Mouse (Mus musculus) CH12.LX (cell line): ENCODE results near the gene Aaed1. TPM values are rescaled to one million over a fixed set of nuclear protein-coding genes. Genes with fewer than 3 reads are reported as not detected.

Experiments
- DNase-seq: peaks from one replicate; pipeline ENCODE4 v3.0.0-alpha.2; 2013; ENCODE audit errors: extremely low read depth
- H3K27ac ChIP-seq: 2 replicates; pipeline ENCODE4 v1.5.1; 2012; ENCODE audit warnings: low read depth, mild to moderate bottlenecking, control low read depth, moderate library complexity; ENCODE audit not compliant: insufficient read depth
- H3K27me3 ChIP-seq: replicated peaks from 2 replicates; pipeline ENCODE3; 2012; ENCODE audit warnings: inconsistent platforms
- H3K36me3 ChIP-seq, 2 experiments: replicated peaks in 1 of 2; 2 replicates each; pipeline versions ENCODE3 to v1.6.1; 2012; ENCODE audit warnings: inconsistent platforms in 1 of 2, low read length in 1 of 2, mild to moderate bottlenecking in 1 of 2, mixed read lengths in 1 of 2, moderate library complexity in 1 of 2; ENCODE audit not compliant: control insufficient read depth in 1 of 2, insufficient read depth in 1 of 2
- H3K4me1 ChIP-seq, 2 experiments: 2 replicates each; pipeline ENCODE4 v1.6.1; 2012; ENCODE audit warnings: inconsistent platforms in 1 of 2, moderate library complexity in 1 of 2; ENCODE audit not compliant: insufficient read depth in 2 of 2, control insufficient read depth in 1 of 2
- H3K4me2 ChIP-seq: 2 replicates; pipeline ENCODE4 v1.6.1; 2012; ENCODE audit warnings: low read depth, mild to moderate bottlenecking, control low read depth; ENCODE audit not compliant: poor library complexity, insufficient read depth, severe bottlenecking
- H3K4me3 ChIP-seq, 3 experiments: fragments of 150-350 bp in 1 of 3; sonication (generic) in 1 of 3; replicated peaks in 1 of 3; 2 replicates each; pipeline versions ENCODE3 to v1.5.1; 2011 to 2012; ENCODE audit warnings: low read depth in 2 of 3, low read length in 2 of 3, mild to moderate bottlenecking in 2 of 3, moderate library complexity in 2 of 3, control low read depth in 1 of 3, improper control_type of control experiment in 1 of 3, inconsistent platforms in 1 of 3, mixed read lengths in 1 of 3; ENCODE audit not compliant: poor library complexity in 1 of 3
- H3K79me2 ChIP-seq: replicated peaks from 2 replicates; pipeline ENCODE4 v1.6.1; 2012; ENCODE audit warnings: mild to moderate bottlenecking, moderate library complexity; ENCODE audit not compliant: control insufficient read depth, poor library complexity, insufficient read depth, severe bottlenecking; ENCODE audit errors: extremely low read depth
- H3K9ac ChIP-seq: 2 replicates; pipeline ENCODE4 v1.6.1; 2012; ENCODE audit warnings: low read depth, mild to moderate bottlenecking, control low read depth, moderate library complexity; ENCODE audit not compliant: insufficient read depth
- H3K9me3 ChIP-seq: replicated peaks from 2 replicates; pipeline ENCODE3; 2012; ENCODE audit warnings: low read length, inconsistent platforms, mixed read lengths
- BHLHE40 ChIP-seq: IDR thresholded peaks from 2 replicates; pipeline ENCODE4 v1.6.1; 2011; ENCODE audit warnings: mild to moderate bottlenecking, low read depth, low read length, improper control_type of control experiment
- CHD1 ChIP-seq: IDR thresholded peaks from 2 replicates; pipeline ENCODE4 v1.6.1; 2012; ENCODE audit warnings: low read depth, low read length, improper control_type of control experiment, inconsistent platforms
- GABPA ChIP-seq: IDR thresholded peaks from 2 replicates; pipeline ENCODE4 v1.6.1; 2012; ENCODE audit warnings: low read depth, low read length, improper control_type of control experiment, inconsistent platforms; ENCODE audit not compliant: insufficient replicate concordance
- IRF4 ChIP-seq: IDR thresholded peaks from 2 replicates; pipeline ENCODE4 v1.6.1; 2014; ENCODE audit warnings: low read depth, mild to moderate bottlenecking, inconsistent platforms, low read length, improper control_type of control experiment
- JUN ChIP-seq: IDR thresholded peaks from 2 replicates; pipeline ENCODE4 v1.6.1; 2011; ENCODE audit warnings: low read depth, mild to moderate bottlenecking, low read length, improper control_type of control experiment, moderate library complexity; ENCODE audit not compliant: insufficient read depth
- JUND ChIP-seq: conservative IDR thresholded peaks from 2 replicates; pipeline ENCODE4 v1.6.1; 2011; ENCODE audit warnings: low read depth, low read length, improper control_type of control experiment
- KAT2A ChIP-seq: IDR thresholded peaks from 2 replicates; pipeline ENCODE4 v1.6.1; 2012; ENCODE audit warnings: low read length, improper control_type of control experiment, inconsistent platforms; ENCODE audit not compliant: insufficient replicate concordance
- MAFK ChIP-seq: IDR thresholded peaks from 2 replicates; pipeline ENCODE4 v1.6.1; 2011; ENCODE audit warnings: low read length, improper control_type of control experiment; ENCODE audit not compliant: insufficient replicate concordance
- MAX ChIP-seq: IDR thresholded peaks from 2 replicates; pipeline ENCODE4 v1.6.1; 2011; ENCODE audit warnings: low read length, improper control_type of control experiment
- MAZ ChIP-seq: IDR thresholded peaks from 2 replicates; pipeline ENCODE4 v1.6.1; 2012; ENCODE audit warnings: low read depth, mild to moderate bottlenecking, inconsistent platforms, low read length, improper control_type of control experiment, moderate library complexity
- MEF2A ChIP-seq: IDR thresholded peaks from 2 replicates; pipeline ENCODE4 v1.6.1; 2014; ENCODE audit warnings: low read depth, mild to moderate bottlenecking, inconsistent platforms, low read length, improper control_type of control experiment, borderline replicate concordance
- MYC ChIP-seq: IDR thresholded peaks from 2 replicates; pipeline ENCODE4 v1.6.1; 2011; ENCODE audit warnings: low read depth, mild to moderate bottlenecking, improper control_type of control experiment, low read length
- NELFE ChIP-seq: IDR thresholded peaks from 2 replicates; pipeline ENCODE4 v1.6.1; 2011; ENCODE audit warnings: low read depth, low read length, improper control_type of control experiment
- NRF1 ChIP-seq: IDR thresholded peaks from 2 replicates; pipeline ENCODE4 v1.6.1; 2014; ENCODE audit warnings: low read depth, mild to moderate bottlenecking, inconsistent platforms, low read length, improper control_type of control experiment, moderate library complexity
- POLR2A ChIP-seq: IDR thresholded peaks from 2 replicates; pipeline ENCODE4 v1.6.1; 2011; ENCODE audit warnings: low read depth, mild to moderate bottlenecking, improper control_type of control experiment, low read length
- POLR2AphosphoS2 ChIP-seq: IDR thresholded peaks from 2 replicates; pipeline ENCODE4 v1.6.1; 2011; ENCODE audit warnings: low read depth, low read length, improper control_type of control experiment
- SIN3A ChIP-seq: IDR thresholded peaks from 2 replicates; pipeline ENCODE4 v1.6.1; 2012; ENCODE audit warnings: low read length, improper control_type of control experiment, inconsistent platforms
- SMC3 ChIP-seq: IDR thresholded peaks from 2 replicates; pipeline ENCODE4 v1.6.1; 2011; ENCODE audit warnings: low read depth, low read length, improper control_type of control experiment
- UBTF ChIP-seq: IDR thresholded peaks from 2 replicates; pipeline ENCODE4 v1.6.1; 2012; ENCODE audit warnings: low read depth, mild to moderate bottlenecking, inconsistent platforms, low read length, improper control_type of control experiment, moderate library complexity
- ZMIZ1 ChIP-seq: IDR thresholded peaks from 2 replicates; pipeline ENCODE4 v1.6.1; 2012; ENCODE audit warnings: low read depth, mild to moderate bottlenecking, inconsistent platforms, low read length, improper control_type of control experiment
- dilution Hi-C: fragments of 300-500 bp; cut with MboI; formaldehyde crosslinking; loops from 2 replicates; pipeline ENCODE4 v1.14.3; 2020; ENCODE audit warnings: low sequenced_read_pairs; ENCODE audit not compliant: extremely low pct_unique_long_range_greater_than_20kb, extremely low pct_ligation_motif_present
- in situ Hi-C: fragments of 300-500 bp; cut with MboI; formaldehyde crosslinking; loops from 3 replicates; pipeline ENCODE4 v1.14.3; 2019; ENCODE audit warnings: low sequenced_read_pairs, low pct_ligation_motif_present, low pct_unique_long_range_greater_than_20kb, mixed read lengths
- polyA plus RNA-seq: library from polyadenylated mRNA; unstranded; fragments of >175 nt; gene quantifications from 2 replicates; pipeline ENCODE4 v1.2.1, GENCODE M21; 2012; ENCODE audit warnings: low read depth; ENCODE audit not compliant: insufficient read length
- total RNA-seq, 2 experiments: library from RNA; depleted of rRNA; stranded (reverse); fragments of 300-350 nt in 1 of 2; fragments of >200 nt in 1 of 2; gene quantifications; 2 replicates each; pipeline ENCODE4 v1.2.3; 2012 to 2014

Gene Aaed1
- total and polyA plus RNA-seq, 3 experiments: 8.2 to 22.1 (median 12.2) TPM

GRCm38 (mm10) chr13:64268384-64268783 lies 44.1 kb downstream of the Aaed1 start:
- Histone ChIP-seq H3K79me2 (no peaks in the 10 kb centered on the region), H3K4me3 (no peak overlapping the region), H3K9me3 (no peaks in the 10 kb centered on the region), H3K36me3 (peaks cover 0 to 4% of the 10 kb centered on the region in 2 experiments), H3K4me1 (no peaks in the 10 kb centered on the region), H3K27me3 (no peaks in the 10 kb centered on the region), H3K27ac (no peak overlapping the region), H3K9ac (no peak overlapping the region), H3K4me2 (no peak overlapping the region)
- dilution Hi-C loops: no loop called here
- in situ Hi-C loops: no loop called here
- no peak for DNase-seq
- no peak for TF ChIP-seq SMC3
- TF ChIP-seq UBTF: no peak
- no peak for TF ChIP-seq MAFK

DNA sequence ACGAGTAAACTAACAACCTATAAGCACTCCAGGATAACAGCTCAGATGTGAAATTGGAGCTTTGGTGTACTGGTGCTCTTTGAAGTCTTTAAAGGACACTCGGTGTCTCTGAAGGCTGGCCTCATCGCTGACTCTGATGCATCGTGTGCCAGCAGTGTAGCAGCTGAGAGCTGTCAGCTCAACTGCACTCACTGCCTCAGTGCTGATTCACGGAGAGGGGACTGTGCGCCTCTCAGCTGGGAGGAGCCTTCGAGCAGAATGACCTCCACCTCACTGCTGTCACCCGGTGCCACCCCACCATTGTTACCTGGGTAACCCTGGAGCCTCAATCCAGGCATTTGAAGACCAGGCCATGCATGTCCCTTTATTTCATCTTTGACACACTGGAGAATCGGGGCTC lies 45.4 kb downstream of the Aaed1 start:
- no peak overlapping the region for H3K9ac ChIP-seq
- DNase-seq: no peak
- in situ Hi-C loops: no loop called here
- no peaks in the 10 kb centered on the region for H3K9me3 ChIP-seq
- dilution Hi-C loops: no loop called here
- no peaks in the 10 kb centered on the region for H3K27me3 ChIP-seq
- peaks cover 0 to 4% of the 10 kb centered on the region in 2 experiments for H3K36me3 ChIP-seq
- no peak overlapping the region for H3K4me3 ChIP-seq
- no peak overlapping the region for H3K4me2 ChIP-seq
- H3K79me2 ChIP-seq: no peaks in the 10 kb centered on the region
- H3K4me1 ChIP-seq: no peaks in the 10 kb centered on the region
- no peak for TF ChIP-seq MAX
- TF ChIP-seq UBTF: no peak
- no peak for TF ChIP-seq MEF2A
- no peak for TF ChIP-seq KAT2A
- H3K27ac ChIP-seq: no peak overlapping the region

DNA sequence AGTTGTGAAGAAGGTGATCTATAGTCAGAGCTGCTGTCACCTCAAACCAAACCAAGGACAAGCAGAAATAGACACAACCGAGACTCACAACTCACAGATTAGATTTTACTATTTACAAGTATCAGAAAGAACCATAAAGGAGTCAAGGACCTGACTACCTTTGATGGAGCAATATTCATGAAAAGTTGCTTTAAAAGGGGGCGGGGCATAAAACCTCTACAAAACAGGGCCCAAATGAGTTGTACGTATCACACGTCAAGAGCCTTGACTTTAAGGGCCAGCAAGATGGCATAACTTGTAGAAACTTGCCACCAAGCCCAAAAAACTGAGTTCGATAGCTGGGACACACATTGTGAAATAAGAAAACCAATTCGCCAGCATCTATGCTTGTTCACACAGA lies 47.9 kb downstream of the Aaed1 start:
- H3K4me1 ChIP-seq: no peaks in the 10 kb centered on the region
- dilution Hi-C loops (no loop called here), in situ Hi-C loops (no loop called here)
- H3K4me2 ChIP-seq: no peak overlapping the region
- TF ChIP-seq POLR2A (no peak), SIN3A (no peak), SMC3 (no peak), POLR2AphosphoS2 (no peak), MAZ (no peak), JUND (no peak), MEF2A (no peak), ZMIZ1 (no peak), GABPA (no peak), BHLHE40 (no peak), KAT2A (no peak), MAX (no peak), CHD1 (no peak), UBTF (no peak), MYC (no peak), IRF4 (no peak), JUN (no peak), NRF1 (no peak), NELFE (no peak)
- no peak for DNase-seq
- peaks cover 0 to 7% of the 10 kb centered on the region in 2 experiments for H3K36me3 ChIP-seq
- no peak overlapping the region for H3K9ac ChIP-seq
- H3K79me2 ChIP-seq: no peaks in the 10 kb centered on the region
- no peaks in the 10 kb centered on the region for H3K9me3 ChIP-seq
- H3K4me3 ChIP-seq: no peak overlapping the region
- no peaks in the 10 kb centered on the region for H3K27me3 ChIP-seq
- H3K27ac ChIP-seq: no peak overlapping the region
